Mouse (Mus musculus): Measurements from ENCODE around the gene Kremen2. TPM values are rescaled to one million over a fixed set of nuclear protein-coding genes. Genes with fewer than 3 reads are reported as not detected.

Kremen2 gene
- polyA plus RNA-seq, 1 experiment from 2014 or later = 0.67 TPM

DNA sequence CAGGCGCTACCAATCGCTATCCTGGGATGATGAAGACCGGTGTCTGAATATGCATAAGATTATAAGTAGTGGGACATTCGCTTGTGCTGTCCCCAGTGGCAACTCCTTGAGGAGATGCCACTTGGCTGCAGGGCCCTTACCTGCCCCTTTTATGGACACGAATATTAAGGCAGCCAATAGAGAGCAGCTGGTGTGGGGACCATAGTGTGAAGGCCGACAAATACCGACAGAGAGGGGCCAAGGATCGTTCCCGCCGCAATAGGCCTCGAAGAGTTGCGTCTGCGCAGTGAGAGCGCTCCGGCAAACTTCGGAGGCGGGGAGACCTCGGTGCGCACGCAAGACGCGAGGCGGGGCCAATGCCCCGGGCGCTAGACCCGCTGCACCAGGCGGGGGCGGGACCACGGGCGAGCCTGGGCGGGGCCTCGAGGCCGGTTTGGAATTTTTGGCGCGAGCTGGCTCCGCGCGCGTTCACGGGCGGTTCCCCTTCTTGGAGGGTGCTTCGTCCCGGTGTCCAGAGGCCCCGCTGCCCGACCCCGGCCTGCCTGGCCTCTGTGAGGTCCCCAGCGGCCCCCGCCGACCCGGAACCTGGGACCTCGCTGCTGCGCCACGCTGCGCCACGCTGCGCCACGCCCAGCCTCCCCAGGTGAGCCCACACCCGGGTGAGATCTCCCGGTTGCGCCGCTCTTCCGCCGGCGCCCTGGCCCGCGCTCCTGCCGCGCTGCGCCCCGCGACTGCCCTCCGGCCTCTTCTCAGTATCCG is 19.5 kb downstream of the Kremen2 start, which contains the start of gene Pkmyt1:
Gene Pkmyt1 (plus strand): TSS at position 338 of the 759 bp plus-strand sequence.
- peak; percentile 95 for ATAC-seq (ENCODE audit: insufficient read depth, low FRiP score)
- Histone ChIP-seq H3K27ac (ENCODE audit: low read length) (peak within 1 kb of the TSS; percentile 89), H3K9ac (ENCODE audit: low read length) (peak within 1 kb of the TSS; percentile 85), H3K4me3 (replicated peaks; ENCODE audit: low read length) (peak within 1 kb of the TSS; percentile 89), H3K4me2 (ENCODE audit: low read depth, low read length) (peak within 1 kb of the TSS; percentile 76), H3K4me1 (ENCODE audit: control insufficient read depth, insufficient read depth, low read length) (peaks cover 14% of the 10 kb centered on the region), H3K27me3 (ENCODE audit: control insufficient read depth, insufficient read depth, low read length) (no peaks in the 10 kb centered on the region), H3K9me3 (replicated peaks; ENCODE audit: control insufficient read depth, low read length) (no peaks in the 10 kb centered on the region), H3K36me3 (ENCODE audit: control insufficient read depth, insufficient read depth, low read length) (no peaks in the 10 kb centered on the region)
- WGBS = 1% methylated on average over 73 of the region's 73 CpGs

DNA sequence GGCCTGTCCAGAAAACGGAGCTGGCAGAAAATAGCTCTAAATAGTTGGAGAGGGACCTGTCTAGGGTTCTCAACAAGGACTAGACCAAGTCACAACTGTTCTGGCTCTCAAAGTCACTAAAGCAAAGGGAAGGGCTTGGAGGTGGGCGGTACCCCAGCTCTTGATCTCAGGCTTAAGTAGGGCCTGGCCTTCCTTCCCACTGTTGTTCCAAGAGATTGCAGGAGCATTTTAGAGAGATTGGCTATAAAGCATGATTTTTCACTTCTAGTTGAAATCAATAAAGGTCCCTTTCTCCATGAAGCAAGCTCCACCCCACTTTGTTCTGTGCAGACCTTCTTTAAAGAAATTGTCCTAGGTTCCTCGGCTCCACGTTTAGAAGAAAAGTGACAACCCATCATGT is 20.2 kb downstream of the Kremen2 start:
- H3K4me1 ChIP-seq (ENCODE audit: control insufficient read depth, insufficient read depth, low read length) = peaks cover 14% of the 10 kb centered on the region

DNA sequence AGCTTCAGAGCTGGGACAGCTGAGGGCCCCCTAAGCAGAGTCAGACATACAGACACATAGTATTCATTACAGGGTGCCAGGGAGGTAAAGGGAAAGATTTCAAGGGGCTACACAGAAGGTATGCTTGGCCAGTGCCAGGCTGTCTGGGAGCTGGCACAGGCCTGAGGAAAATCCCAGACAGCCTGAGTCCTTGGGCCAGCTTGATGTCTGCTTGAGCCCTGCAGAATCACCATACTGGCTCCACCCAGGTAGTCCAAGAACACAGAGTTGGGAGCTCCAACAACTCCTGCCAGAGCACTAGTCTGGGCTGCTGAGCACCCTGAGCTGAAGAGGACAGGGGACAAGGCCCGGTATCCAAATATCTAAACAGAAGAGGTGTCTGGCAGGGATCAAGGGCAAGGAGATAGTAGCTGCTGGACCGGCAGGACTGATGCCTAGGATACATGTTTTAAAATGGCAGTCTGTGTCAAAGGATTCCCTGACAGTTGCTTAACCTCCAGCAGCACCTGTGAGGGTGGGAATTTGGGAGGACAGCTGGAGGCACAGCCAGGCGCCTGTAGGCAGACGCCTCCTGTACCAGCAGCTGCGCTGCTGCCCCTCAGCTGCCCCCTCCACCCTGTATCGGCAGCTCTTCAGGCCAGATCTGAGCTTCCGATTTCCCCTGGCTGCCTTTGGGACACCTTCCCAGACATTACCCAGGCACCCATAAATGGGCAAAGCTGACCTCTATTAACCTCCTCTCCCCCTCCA is 23.1 kb downstream of the Kremen2 start, which contains the start of gene 1520401A03Rik:
Gene 1520401A03Rik (minus strand): TSS at position 408 of the 750 bp plus-strand sequence.
- H3K27me3 ChIP-seq (ENCODE audit: control insufficient read depth, insufficient read depth, low read length) = no peaks in the 10 kb centered on the region
- no peak within 1 kb of the TSS for H3K4me3 ChIP-seq (replicated peaks; ENCODE audit: low read length)
- no peak within 1 kb of the TSS for H3K27ac ChIP-seq (ENCODE audit: low read length)
- H3K9ac ChIP-seq (ENCODE audit: low read length) = 0 out of 2 replicates have a peak within 1 kb of the TSS, but pooled peaks have one; percentile 24
- H3K36me3 ChIP-seq (ENCODE audit: control insufficient read depth, insufficient read depth, low read length) = no peaks in the 10 kb centered on the region
- H3K9me3 ChIP-seq (replicated peaks; ENCODE audit: control insufficient read depth, low read length) = no peaks in the 10 kb centered on the region
- no peak for ATAC-seq (ENCODE audit: insufficient read depth, low FRiP score)
- no peak within 1 kb of the TSS for H3K4me2 ChIP-seq (ENCODE audit: low read depth, low read length)
- WGBS = 59% methylated on average over 7 of the region's 7 CpGs
- peaks cover 12% of the 10 kb centered on the region for H3K4me1 ChIP-seq (ENCODE audit: control insufficient read depth, insufficient read depth, low read length)

More for the DNA sequence above, 20.2 kb downstream of the Kremen2 start:
- Histone ChIP-seq H3K36me3 (ENCODE audit: control insufficient read depth, insufficient read depth, low read length) (no peaks in the 10 kb centered on the region), H3K4me2 (ENCODE audit: low read depth, low read length) (peak overlapping the region; percentile 76), H3K9me3 (replicated peaks; ENCODE audit: control insufficient read depth, low read length) (no peaks in the 10 kb centered on the region), H3K4me3 (replicated peaks; ENCODE audit: low read length) (peak overlapping the region; percentile 89), H3K27ac (ENCODE audit: low read length) (peak overlapping the region; percentile 89), H3K9ac (ENCODE audit: low read length) (peak overlapping the region; percentile 81), H3K27me3 (ENCODE audit: control insufficient read depth, insufficient read depth, low read length) (no peaks in the 10 kb centered on the region)
- ATAC-seq (ENCODE audit: insufficient read depth, low FRiP score) = no peak
- WGBS = 46% methylated on average over 4 of the region's 4 CpGs

DNA sequence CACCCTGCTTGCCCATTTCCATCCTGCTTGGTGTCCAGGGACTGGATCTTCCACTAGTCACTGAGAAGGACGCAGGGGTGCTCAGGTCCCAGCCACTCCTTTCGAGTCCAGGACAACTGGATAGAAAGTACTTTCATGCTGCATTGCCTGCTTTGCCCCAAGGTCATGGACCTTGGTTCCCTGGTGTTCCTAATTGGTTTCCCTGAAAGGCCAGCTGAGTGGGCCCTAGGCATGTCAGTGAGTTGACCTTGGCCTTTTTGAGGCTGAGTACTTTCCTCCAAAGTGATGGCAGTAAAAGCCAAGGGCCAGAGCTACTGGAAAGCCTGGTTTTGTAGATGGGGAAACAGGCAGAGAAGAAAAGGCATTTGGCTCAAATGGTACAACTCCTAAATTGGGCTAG is 23.7 kb downstream of the Kremen2 start:
- H3K27ac ChIP-seq (ENCODE audit: low read length) = no peak overlapping the region
- ATAC-seq (ENCODE audit: insufficient read depth, low FRiP score) = no peak
- H3K36me3 ChIP-seq (ENCODE audit: control insufficient read depth, insufficient read depth, low read length) = no peaks in the 10 kb centered on the region
- H3K4me2 ChIP-seq (ENCODE audit: low read depth, low read length) = no peak overlapping the region
- 78% methylated on average over 2 of the region's 2 CpGs for WGBS
- H3K4me3 ChIP-seq (replicated peaks; ENCODE audit: low read length) = no peak overlapping the region
- H3K9me3 ChIP-seq (replicated peaks; ENCODE audit: control insufficient read depth, low read length) = no peaks in the 10 kb centered on the region
- H3K9ac ChIP-seq (ENCODE audit: low read length) = no peak overlapping the region
- peaks cover 7% of the 10 kb centered on the region for H3K4me1 ChIP-seq (ENCODE audit: control insufficient read depth, insufficient read depth, low read length)
- no peaks in the 10 kb centered on the region for H3K27me3 ChIP-seq (ENCODE audit: control insufficient read depth, insufficient read depth, low read length)

DNA sequence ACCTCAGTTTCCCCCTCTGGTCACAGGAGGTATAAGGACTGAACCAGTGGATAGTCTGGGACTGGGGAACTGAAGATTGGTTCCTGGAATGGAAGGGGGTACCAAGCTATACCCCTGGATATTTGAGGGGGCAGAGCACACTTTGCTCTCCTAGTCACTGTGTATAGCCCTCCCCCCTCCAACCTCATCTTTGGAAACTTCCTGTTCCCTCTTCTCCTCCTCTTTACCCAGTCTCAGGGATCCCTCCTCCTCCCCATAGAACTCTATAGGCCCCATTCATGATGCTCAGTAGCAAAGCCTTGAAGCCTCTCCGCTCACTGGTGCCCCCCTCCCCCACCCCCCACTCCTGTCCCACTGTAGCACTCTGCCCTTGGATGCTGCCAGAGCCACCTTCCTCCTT is 26.2 kb downstream of the Kremen2 start:
- Histone ChIP-seq H3K27me3 (ENCODE audit: control insufficient read depth, insufficient read depth, low read length) (no peaks in the 10 kb centered on the region), H3K9ac (ENCODE audit: low read length) (no peak overlapping the region), H3K27ac (ENCODE audit: low read length) (no peak overlapping the region), H3K4me2 (ENCODE audit: low read depth, low read length) (no peak overlapping the region), H3K9me3 (replicated peaks; ENCODE audit: control insufficient read depth, low read length) (no peaks in the 10 kb centered on the region), H3K4me1 (ENCODE audit: control insufficient read depth, insufficient read depth, low read length) (no peaks in the 10 kb centered on the region), H3K4me3 (replicated peaks; ENCODE audit: low read length) (no peak overlapping the region), H3K36me3 (ENCODE audit: control insufficient read depth, insufficient read depth, low read length) (no peaks in the 10 kb centered on the region)
- peak; percentile 5; the same call in 1 of the 2 replicates for ATAC-seq (ENCODE audit: insufficient read depth, low FRiP score)
- WGBS = 30% methylated on average over 1 of the region's 1 CpGs

DNA sequence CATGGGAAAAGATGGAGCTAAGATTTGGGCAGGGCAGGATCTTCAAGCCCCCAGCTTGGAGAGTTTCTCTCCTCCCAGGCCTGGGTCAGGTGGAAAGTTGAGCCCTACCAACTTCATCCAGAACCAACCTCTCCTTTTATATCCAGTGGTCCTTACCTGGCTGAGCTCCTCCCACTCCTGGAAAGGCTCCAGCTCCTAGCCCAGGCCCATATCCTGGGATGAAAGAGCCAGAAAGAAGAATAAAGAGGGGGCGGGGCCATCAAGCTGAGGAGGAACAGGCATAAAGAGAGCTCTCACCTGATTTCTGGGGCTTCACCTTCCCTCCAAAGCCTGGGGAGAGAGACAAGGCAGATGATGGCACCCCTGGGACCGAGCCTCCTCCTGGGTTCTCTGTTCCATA is 28.6 kb downstream of the Kremen2 start:
- WGBS = 64% methylated on average over 2 of the region's 2 CpGs
- Histone ChIP-seq H3K4me2 (ENCODE audit: low read depth, low read length) (no peak overlapping the region), H3K4me3 (replicated peaks; ENCODE audit: low read length) (no peak overlapping the region), H3K4me1 (ENCODE audit: control insufficient read depth, insufficient read depth, low read length) (no peaks in the 10 kb centered on the region), H3K27ac (ENCODE audit: low read length) (no peak overlapping the region), H3K36me3 (ENCODE audit: control insufficient read depth, insufficient read depth, low read length) (no peaks in the 10 kb centered on the region), H3K9ac (ENCODE audit: low read length) (no peak overlapping the region), H3K9me3 (replicated peaks; ENCODE audit: control insufficient read depth, low read length) (no peaks in the 10 kb centered on the region), H3K27me3 (ENCODE audit: control insufficient read depth, insufficient read depth, low read length) (no peaks in the 10 kb centered on the region)
- ATAC-seq (ENCODE audit: insufficient read depth, low FRiP score) = no peak

DNA sequence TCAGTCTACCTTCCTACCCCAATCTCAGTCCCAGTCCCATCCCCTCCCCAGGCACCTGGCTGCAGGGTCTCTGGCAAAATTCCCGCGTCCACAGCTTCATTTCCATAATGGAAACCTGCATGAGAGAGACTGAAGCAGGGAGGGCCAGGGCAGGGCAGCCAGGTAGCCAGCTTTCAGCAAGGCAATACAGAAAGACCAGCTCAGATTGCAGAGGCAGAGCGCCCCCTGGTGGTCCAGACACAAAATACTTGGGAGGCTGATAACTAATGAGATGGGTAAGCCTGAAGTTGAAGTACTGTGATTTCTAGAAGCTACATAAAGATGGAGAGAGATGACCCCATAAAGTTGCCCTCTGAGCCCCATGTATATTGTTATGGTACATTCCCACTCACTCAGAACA is 39.4 kb downstream of the Kremen2 start:
- Histone ChIP-seq H3K9ac (ENCODE audit: low read length) (no peak overlapping the region; the same call in 1 of the 2 replicates), H3K4me1 (ENCODE audit: control insufficient read depth, insufficient read depth, low read length) (no peaks in the 10 kb centered on the region), H3K4me2 (ENCODE audit: low read depth, low read length) (no peak overlapping the region), H3K36me3 (ENCODE audit: control insufficient read depth, insufficient read depth, low read length) (no peaks in the 10 kb centered on the region), H3K27me3 (ENCODE audit: control insufficient read depth, insufficient read depth, low read length) (peaks cover under 1% of the 10 kb centered on the region; the same call in 1 of the 2 replicates), H3K27ac (ENCODE audit: low read length) (no peak overlapping the region), H3K4me3 (replicated peaks; ENCODE audit: low read length) (no peak overlapping the region), H3K9me3 (replicated peaks; ENCODE audit: control insufficient read depth, low read length) (no peaks in the 10 kb centered on the region)
- ATAC-seq (ENCODE audit: insufficient read depth, low FRiP score) = peak; percentile 49; the same call in 1 of the 2 replicates
- 4% methylated on average over 3 of the region's 3 CpGs for WGBS

DNA sequence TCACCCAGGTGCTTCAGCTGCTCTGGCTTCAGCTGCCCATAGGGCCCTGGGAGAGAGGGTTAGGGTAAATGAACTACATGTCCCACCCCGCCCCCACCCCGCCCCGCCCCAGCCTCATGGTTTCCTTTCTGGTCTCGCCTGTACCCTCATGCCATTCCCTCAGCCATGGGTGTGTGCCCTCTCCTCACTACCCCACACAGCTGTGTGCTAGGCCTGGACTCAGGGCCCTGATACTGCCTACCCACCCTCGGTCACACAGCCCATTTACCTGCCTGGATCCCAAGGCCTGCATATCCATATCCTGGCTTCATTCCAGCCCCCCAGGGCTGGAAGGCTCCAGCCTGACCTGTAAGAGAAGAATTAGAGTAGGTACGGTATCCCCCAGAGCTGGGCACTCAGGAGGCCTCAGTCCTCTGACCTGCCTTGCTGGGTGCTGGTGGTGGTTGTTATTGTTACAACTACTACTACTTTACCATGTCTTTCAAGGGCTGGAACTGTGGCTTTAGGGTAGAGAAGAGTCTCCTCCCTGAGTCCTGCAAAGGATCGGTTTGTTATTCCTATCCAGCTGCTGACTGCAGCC is 40.0 kb downstream of the Kremen2 start:
- no peaks in the 10 kb centered on the region for H3K9me3 ChIP-seq (replicated peaks; ENCODE audit: control insufficient read depth, low read length)
- no peak overlapping the region for H3K4me2 ChIP-seq (ENCODE audit: low read depth, low read length)
- peaks cover 6% of the 10 kb centered on the region; the same call in 1 of the 2 replicates for H3K27me3 ChIP-seq (ENCODE audit: control insufficient read depth, insufficient read depth, low read length)
- 70% methylated on average over 7 of the region's 7 CpGs for WGBS
- no peak for ATAC-seq (ENCODE audit: insufficient read depth, low FRiP score)
- no peaks in the 10 kb centered on the region for H3K4me1 ChIP-seq (ENCODE audit: control insufficient read depth, insufficient read depth, low read length)
- no peaks in the 10 kb centered on the region for H3K36me3 ChIP-seq (ENCODE audit: control insufficient read depth, insufficient read depth, low read length)
- H3K27ac ChIP-seq (ENCODE audit: low read length) = no peak overlapping the region
- H3K9ac ChIP-seq (ENCODE audit: low read length) = no peak overlapping the region
- no peak overlapping the region for H3K4me3 ChIP-seq (replicated peaks; ENCODE audit: low read length)

All from stomach, embryonic 16.5 days (tissue).